Mouse (Mus musculus) right cerebral cortex, postnatal 14 days (tissue): ENCODE results near the gene Wfs1.
"Not testable (repeated sequence)": the region's sequence is repeated elsewhere in the genome, so short reads cannot be mapped to it uniquely, and the experiment has no call there.

ENCODE experiments used
- DNase-seq: peaks from one replicate; pipeline ENCODE4 v3.0.0; 2022

Wfs1 gene

GRCm38 (mm10) chr5:36986617-36987016, 2.4 kb downstream of the Wfs1 start:
- no peak for DNase-seq

- no peak for DNase-seq
Measured at GRCm38 (mm10) chr5:36982271-36982670, 6.7 kb downstream of the Wfs1 start.

- no peak for DNase-seq
Measured at GRCm38 (mm10) chr5:36979631-36980030, 9.4 kb downstream of the Wfs1 start.

GRCm38 (mm10) chr5:36979001-36979400, 10.0 kb downstream of the Wfs1 start:
- no peak for DNase-seq

- no peak for DNase-seq
Measured at GRCm38 (mm10) chr5:36977809-36978208, 11.2 kb downstream of the Wfs1 start.

- DNase-seq, result no peak
Measured at GRCm38 (mm10) chr5:36975336-36975735, 13.7 kb downstream of the Wfs1 start.

- DNase-seq, result no peak
Measured at GRCm38 (mm10) chr5:36971587-36971986, 17.4 kb downstream of the Wfs1 start.

- no peak for DNase-seq
Measured at GRCm38 (mm10) chr5:36960501-36960900, 28.5 kb downstream of the Wfs1 start.

- peak; percentile 86 for DNase-seq
Measured at GRCm38 (mm10) chr5:36958837-36959236, 30.2 kb downstream of the Wfs1 start.

- DNase-seq, result peak; percentile 40
Measured at GRCm38 (mm10) chr5:36955366-36955765, 33.6 kb downstream of the Wfs1 start.

GRCm38 (mm10) chr5:36952311-36952710, 36.7 kb downstream of the Wfs1 start:
- DNase-seq, result no peak

GRCm38 (mm10) chr5:36950871-36951270, 38.1 kb downstream of the Wfs1 start:
- DNase-seq, result no peak

GRCm38 (mm10) chr5:36948831-36949230, 40.2 kb downstream of the Wfs1 start:
- peak; percentile 89 for DNase-seq

- peak; percentile 79 for DNase-seq
Measured at GRCm38 (mm10) chr5:36946445-36946844, 42.6 kb downstream of the Wfs1 start.

- no peak for DNase-seq
Measured at GRCm38 (mm10) chr5:36945713-36946112, 43.3 kb downstream of the Wfs1 start.

- no peak for DNase-seq
Measured at GRCm38 (mm10) chr5:36945102-36945701, 43.8 kb downstream of the Wfs1 start.

GRCm38 (mm10) chr5:36944552-36944951, 44.5 kb downstream of the Wfs1 start:
- no peak for DNase-seq

- no peak for DNase-seq
Measured at GRCm38 (mm10) chr5:36942446-36942845, 46.6 kb downstream of the Wfs1 start.

GRCm38 (mm10) chr5:36938991-36939390, 50.0 kb downstream of the Wfs1 start:
- DNase-seq, result not testable (repeated sequence)

- DNase-seq, result no peak
Measured at GRCm38 (mm10) chr5:36938021-36938420, 51.0 kb downstream of the Wfs1 start.

- no peak for DNase-seq
Measured at GRCm38 (mm10) chr5:36936548-36936947, 52.5 kb downstream of the Wfs1 start.

GRCm38 (mm10) chr5:36935486-36936473, 53.2 kb downstream of the Wfs1 start:
- DNase-seq, result no peak

- no peak for DNase-seq
Measured at GRCm38 (mm10) chr5:36933383-36933782, 55.6 kb downstream of the Wfs1 start.

GRCm38 (mm10) chr5:36929376-36929775, 59.6 kb downstream of the Wfs1 start:
- no peak for DNase-seq
